ENCODE assay signal across 8 mouse cellular contexts in genomic region chr9:96196636-96197181, GRCm38 (mm10). TPM values are rescaled to one million over a fixed set of nuclear protein-coding genes. Genes with fewer than 3 reads are reported as not detected.
DNase-seq lines count a peak whose midpoint lies in the region; ATAC-seq and TF ChIP-seq lines count a peak whose summit lies in the region.

No protein-coding gene starts in this region.

- no peak for ATAC-seq in heart, embryonic 16.5 days (replicated peaks; ENCODE audit: extremely low read depth, insufficient read depth, low FRiP score)
- peak; percentile 22; the same call in 1 of the 2 replicates for ATAC-seq in lung, embryonic 14.5 days (ENCODE audit: insufficient read depth)

- no peak overlapping the region for H3K27ac ChIP-seq in brown adipose tissue, adult 24 weeks (replicated peaks; ENCODE audit: low read depth, low read length)
- H3K27ac ChIP-seq in heart, embryonic 16.5 days (ENCODE audit: low read length), result peak overlapping the region; percentile 91
- H3K27ac ChIP-seq in lung, embryonic 14.5 days (ENCODE audit: low read depth), result peak overlapping the region; percentile 88

- peak; percentile 26 for DNase-seq in fibroblast of lung, adult 2 months (ENCODE audit: low read depth)
- peak; percentile 38 to 66 for DNase-seq in kidney, postnatal 36 days
- DNase-seq in lung, embryonic 14.5 days, result peak; percentile 66
- peak; percentile 13 for DNase-seq in ovary, adult 18-20 months (ENCODE audit: low spot score)
- peak; percentile 13 to 39 for DNase-seq in thymus, postnatal 10 days (ENCODE audit: low spot score in 2 of 2)

- peaks cover 41% of the 10 kb centered on the region for H3K4me1 ChIP-seq in E14TG2a.4 (replicated peaks; ENCODE audit: low read depth, low read length)
- H3K4me1 ChIP-seq in brown adipose tissue, adult 24 weeks (ENCODE audit: control insufficient read depth, insufficient read depth, insufficient read length, low read length), result no peaks in the 10 kb centered on the region
- H3K4me1 ChIP-seq in heart, embryonic 16.5 days (ENCODE audit: control insufficient read depth, insufficient read depth, low read length), result peaks cover 16% of the 10 kb centered on the region
- peaks cover 4% of the 10 kb centered on the region; the same call in 1 of the 2 replicates for H3K4me1 ChIP-seq in lung, embryonic 14.5 days (ENCODE audit: insufficient read depth)

- H3K9me3 ChIP-seq in E14TG2a.4 (ENCODE audit: low read length), result no peaks in the 10 kb centered on the region
- no peaks in the 10 kb centered on the region for H3K9me3 ChIP-seq in heart, embryonic 16.5 days (replicated peaks; ENCODE audit: control insufficient read depth, low read length)
- H3K9me3 ChIP-seq in lung, embryonic 14.5 days (ENCODE audit: low read depth, low read length), result no peaks in the 10 kb centered on the region

- WGBS in heart, embryonic 16.5 days, result under 1% methylated on average over 20 of the region's 20 CpGs
- under 1% methylated on average over 20 of the region's 20 CpGs for WGBS in lung, embryonic 14.5 days

- TF ChIP-seq CTCF in E14TG2a.4 (conservative IDR thresholded peaks at IDR 0.05; ENCODE audit: low read length), result no peak
- peak; percentile 35 for TF ChIP-seq CTCF in lung, embryonic 14.5 days (IDR thresholded peaks at IDR 0.05; ENCODE audit: low read depth)

- peak overlapping the region; percentile 92 for H3K9ac ChIP-seq in heart, embryonic 16.5 days (ENCODE audit: low read length)
- H3K9ac ChIP-seq in lung, embryonic 14.5 days, result peak overlapping the region; percentile 84

- H3K36me3 ChIP-seq in E14TG2a.4 (ENCODE audit: insufficient read depth, low read length), result peaks cover 10% of the 10 kb centered on the region; the same call in 1 of the 2 replicates
- H3K36me3 ChIP-seq in heart, embryonic 16.5 days (ENCODE audit: control insufficient read depth, insufficient read depth), result no peaks in the 10 kb centered on the region
- no peaks in the 10 kb centered on the region for H3K36me3 ChIP-seq in lung, embryonic 14.5 days (ENCODE audit: insufficient read depth)

- H3K27me3 ChIP-seq in E14TG2a.4 (ENCODE audit: insufficient read depth, low read length), result no peaks in the 10 kb centered on the region
- no peaks in the 10 kb centered on the region for H3K27me3 ChIP-seq in heart, embryonic 16.5 days (ENCODE audit: control insufficient read depth, insufficient read depth, low read length)
- H3K27me3 ChIP-seq in lung, embryonic 14.5 days (ENCODE audit: insufficient read depth, low read length), result no peaks in the 10 kb centered on the region

- H3K4me2 ChIP-seq in heart, embryonic 16.5 days (ENCODE audit: low read depth, low read length), result peak overlapping the region; percentile 96
- peak overlapping the region; percentile 92 for H3K4me2 ChIP-seq in lung, embryonic 14.5 days

- peak overlapping the region; percentile 97 for H3K4me3 ChIP-seq in E14TG2a.4 (replicated peaks; ENCODE audit: low read length)
- peak overlapping the region; percentile 82 for H3K4me3 ChIP-seq in brown adipose tissue, adult 24 weeks (ENCODE audit: insufficient read depth, low read depth, low read length)
- H3K4me3 ChIP-seq in heart, embryonic 16.5 days (ENCODE audit: low read length), result peak overlapping the region; percentile 89
- peak overlapping the region; percentile 83 for H3K4me3 ChIP-seq in lung, embryonic 14.5 days (ENCODE audit: low read depth, low read length)

RNA-seq across cellular contexts. Expression of gene Tfdp2, which starts 0.6 kb away (rescaled TPM):
- polyA plus RNA-seq in brown adipose tissue, adult 24 weeks (2012; ENCODE audit: insufficient read depth, insufficient read length, missing spikeins), result 20.9 and 23.8 TPM in 2 replicates
- 33.2 and 34.2 TPM in 2 replicates for polyA plus RNA-seq in heart, embryonic 16.5 days (2015; fragmentation: Nextera tagmentation; extraction: Ambion mirVana)
- 49.1 and 51.8 TPM in 2 replicates for polyA plus RNA-seq in lung, embryonic 14.5 days (2014; fragmentation: Nextera tagmentation; extraction: Ambion mirVana)

Comparison
In these comparisons a context has a peak if more than half of its experiments do, and no peak if none do; other contexts are left out.
1. DNase-seq: peak in every context shown above with its lines; median percentile 66 in lung, embryonic 14.5 days; 52 in kidney, postnatal 36 days; 26 in fibroblast of lung, adult 2 months; 26 in thymus, postnatal 10 days; 13 in ovary, adult 18-20 months.